Mouse (Mus musculus) kidney, embryonic 16.5 days (tissue): ENCODE measurements around the gene Als2cl. TPM values are rescaled to one million over a fixed set of nuclear protein-coding genes. Genes with fewer than 3 reads are reported as not detected.

Source experiments
- ATAC-seq: fragments of 200-750 bp; cut with Nextera tagmentation; 2 replicates; pipeline ENCODE4 v1.8.0; 2017; ENCODE audit warnings: moderate TSS enrichment; ENCODE audit not compliant: low FRiP score, low TSS enrichment
- H3K27ac ChIP-seq: fragments of 300-500 bp; sonication (generic); 2 replicates; pipeline ENCODE4 v1.5.1; 2014; ENCODE audit warnings: low read length
- H3K27me3 ChIP-seq: fragments of 300-500 bp; sonication (generic); 2 replicates; pipeline ENCODE4 v1.6.1; 2014; ENCODE audit warnings: low read length, control low read depth, mixed read lengths; ENCODE audit not compliant: insufficient read depth
- H3K36me3 ChIP-seq: fragments of 300-500 bp; sonication (generic); 2 replicates; pipeline ENCODE4 v1.6.1; 2014; ENCODE audit warnings: low read length, control low read depth, mixed read lengths; ENCODE audit not compliant: insufficient read depth
- H3K4me1 ChIP-seq: fragments of 300-500 bp; sonication (generic); 2 replicates; pipeline ENCODE4 v1.6.1; 2014; ENCODE audit warnings: low read length, control low read depth, mixed read lengths; ENCODE audit not compliant: insufficient read depth
- H3K4me2 ChIP-seq: fragments of 300-500 bp; sonication (generic); replicated peaks from 2 replicates; pipeline ENCODE4 v1.6.1; 2014; ENCODE audit warnings: low read depth, low read length
- H3K4me3 ChIP-seq: fragments of 300-500 bp; sonication (generic); 2 replicates; pipeline ENCODE4 v1.5.1; 2014; ENCODE audit warnings: mild to moderate bottlenecking, low read length
- H3K9ac ChIP-seq: fragments of 300-500 bp; sonication (generic); replicated peaks from 2 replicates; pipeline ENCODE4 v1.6.1; 2014; ENCODE audit warnings: low read length
- H3K9me3 ChIP-seq: fragments of 300-500 bp; sonication (generic); 2 replicates; pipeline ENCODE4 v1.6.1; 2016; ENCODE audit warnings: low read length, control low read depth
- WGBS: fragments of 180-500 bp; shearing (Covaris S2); extraction: QIAGEN DNeasy Blood & Tissue Kit; methylation state at CpG from one replicate; pipeline ENCODE4 v1.1.7; 2014; 5-methylcytosine and 5-hydroxymethylcytosine counted together
- polyA plus RNA-seq: library from polyadenylated mRNA; unstranded; fragments of >200 nt; fragmentation: Nextera tagmentation; extraction: Ambion mirVana; gene quantifications from 2 replicates; pipeline ENCODE4 v1.2.1, GENCODE M21; 2015

Als2cl gene
- polyA plus RNA-seq, 1 experiment from 2014 or later: 6.1 TPM

- ATAC-seq: no peak
- H3K4me2 ChIP-seq: no peak overlapping the region
- H3K27me3 ChIP-seq: peaks cover 12% of the 10 kb centered on the region
- H3K36me3 ChIP-seq: no peaks in the 10 kb centered on the region
- no peaks in the 10 kb centered on the region for H3K9me3 ChIP-seq
- H3K4me3 ChIP-seq: no peak overlapping the region
- H3K4me1 ChIP-seq: peaks cover 12% of the 10 kb centered on the region
- WGBS: 45% methylated on average over 4 of the region's 4 CpGs
- no peak overlapping the region for H3K27ac ChIP-seq
- H3K9ac ChIP-seq: no peak overlapping the region
Observed at GRCm38 (mm10) chr9:110856920-110857319, 22.8 kb upstream of the Als2cl start.

- H3K36me3 ChIP-seq: no peaks in the 10 kb centered on the region
- H3K9me3 ChIP-seq: no peaks in the 10 kb centered on the region
- H3K4me1 ChIP-seq: peaks cover 12% of the 10 kb centered on the region
- H3K27ac ChIP-seq: no peak within 1 kb of the TSS
- H3K4me3 ChIP-seq: peak within 1 kb of the TSS; percentile 34
- H3K4me2 ChIP-seq: peak within 1 kb of the TSS; percentile 55
- 11% methylated on average over 45 of the region's 50 CpGs for WGBS
- ATAC-seq: 0 out of 2 replicates have a peak, but pooled peaks have one; percentile 39
- peaks cover 12% of the 10 kb centered on the region for H3K27me3 ChIP-seq
- H3K9ac ChIP-seq: peak within 1 kb of the TSS; percentile 44
Observed at GRCm38 (mm10) chr9:110857781-110858472, 21.7 kb upstream of the Als2cl start, which contains the start of gene Prss50. Gene Prss50 (plus strand): TSS chr9:110857967.

- Histone ChIP-seq H3K27ac (no peak overlapping the region), H3K4me2 (no peak overlapping the region), H3K4me1 (peaks cover 12% of the 10 kb centered on the region), H3K4me3 (no peak overlapping the region), H3K9ac (no peak overlapping the region), H3K27me3 (peaks cover 12% of the 10 kb centered on the region), H3K9me3 (no peaks in the 10 kb centered on the region), H3K36me3 (no peaks in the 10 kb centered on the region)
- WGBS: 36% methylated on average over 5 of the region's 5 CpGs
- no peak for ATAC-seq
Observed at GRCm38 (mm10) chr9:110858523-110858922, 21.1 kb upstream of the Als2cl start.

DNA sequence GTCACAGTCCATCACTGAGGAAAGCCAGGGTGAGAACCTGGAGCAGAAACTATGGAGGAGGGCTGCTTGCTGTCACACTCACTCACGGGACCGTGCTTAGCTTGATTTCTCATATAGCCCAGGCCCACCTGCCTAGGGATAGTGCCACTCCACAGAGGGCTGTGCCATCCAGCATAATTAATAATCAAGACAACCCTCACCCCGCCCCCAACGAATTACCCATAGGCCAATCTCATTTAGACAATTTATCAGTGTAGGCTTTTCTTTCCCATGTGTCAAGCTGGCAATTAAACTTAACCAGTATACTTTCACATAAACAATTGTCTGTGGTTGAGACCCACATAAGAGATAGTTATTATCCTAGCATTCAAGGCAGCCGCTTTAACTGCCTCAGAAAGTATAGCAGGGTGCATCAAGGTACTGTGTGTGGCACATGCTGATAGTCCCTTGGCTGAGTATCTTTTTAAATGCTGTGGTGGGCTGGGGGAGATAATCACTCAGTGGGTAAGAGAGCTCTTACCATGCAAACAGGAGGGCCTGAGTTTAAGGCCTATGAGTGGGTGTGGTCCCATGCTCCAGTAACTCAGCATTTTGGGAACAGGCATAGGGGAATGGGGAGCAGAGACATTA lies 20.6 kb upstream of the Als2cl start:
- peaks cover 12% of the 10 kb centered on the region for H3K27me3 ChIP-seq
- no peak overlapping the region for H3K4me3 ChIP-seq
- H3K4me1 ChIP-seq: peaks cover 12% of the 10 kb centered on the region
- no peaks in the 10 kb centered on the region for H3K9me3 ChIP-seq
- no peak for ATAC-seq
- no peaks in the 10 kb centered on the region for H3K36me3 ChIP-seq
- no peak overlapping the region for H3K4me2 ChIP-seq
- 78% methylated on average over 5 of the region's 5 CpGs for WGBS
- H3K27ac ChIP-seq: no peak overlapping the region
- no peak overlapping the region for H3K9ac ChIP-seq

GRCm38 (mm10) chr9:110871030-110871429 lies 8.6 kb upstream of the Als2cl start:
- no peak overlapping the region for H3K4me2 ChIP-seq
- H3K9ac ChIP-seq: no peak overlapping the region
- H3K27ac ChIP-seq: no peak overlapping the region
- no peaks in the 10 kb centered on the region for H3K36me3 ChIP-seq
- ATAC-seq: no peak
- H3K4me3 ChIP-seq: no peak overlapping the region
- 19% methylated on average over 7 of the region's 7 CpGs for WGBS
- no peaks in the 10 kb centered on the region for H3K9me3 ChIP-seq
- H3K27me3 ChIP-seq: no peaks in the 10 kb centered on the region; the same call in 1 of the 2 replicates
- peaks cover 22% of the 10 kb centered on the region; the same call in 1 of the 2 replicates for H3K4me1 ChIP-seq

- no peaks in the 10 kb centered on the region; the same call in 1 of the 2 replicates for H3K27me3 ChIP-seq
- H3K9ac ChIP-seq: peak overlapping the region; percentile 39; the same call in 1 of the 2 replicates
- H3K4me2 ChIP-seq: peak overlapping the region; percentile 63
- H3K27ac ChIP-seq: no peak overlapping the region
- H3K4me1 ChIP-seq: peaks cover 22% of the 10 kb centered on the region; the same call in 1 of the 2 replicates
- no peaks in the 10 kb centered on the region for H3K36me3 ChIP-seq
- peak overlapping the region; percentile 38 for H3K4me3 ChIP-seq
- 9% methylated on average over 40 of the region's 40 CpGs for WGBS
- peak; percentile 42; the same call in 1 of the 2 replicates for ATAC-seq
- no peaks in the 10 kb centered on the region for H3K9me3 ChIP-seq
Observed at GRCm38 (mm10) chr9:110873681-110874659, 5.7 kb upstream of the Als2cl start.

DNA sequence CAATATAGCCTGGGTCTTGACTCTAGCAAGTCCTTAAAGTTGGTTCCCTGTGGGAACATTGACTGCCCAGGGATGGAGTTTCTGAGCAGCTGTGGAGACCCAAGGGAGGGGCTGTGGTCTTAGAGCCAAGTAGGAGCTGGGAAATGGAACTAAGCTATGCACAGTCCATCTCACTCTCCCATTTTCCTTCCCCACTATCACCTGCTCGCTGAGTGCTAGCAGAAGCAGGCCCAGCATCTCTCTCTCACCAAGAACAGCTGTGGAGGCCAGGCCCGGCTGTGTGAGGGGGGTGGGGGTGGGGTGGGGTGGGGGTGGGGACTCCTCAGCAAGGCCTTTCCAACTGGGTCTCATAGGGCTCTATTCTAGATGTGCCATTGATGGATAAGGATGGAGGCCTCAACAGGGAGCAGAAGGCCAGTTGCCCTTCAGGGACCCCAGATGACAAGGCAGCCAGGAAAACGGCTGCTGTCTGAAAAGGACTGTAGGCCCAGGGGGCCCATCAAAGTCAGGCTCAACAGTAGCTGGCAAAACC lies 4.9 kb upstream of the Als2cl start:
- no peak for ATAC-seq
- Histone ChIP-seq H3K4me2 (no peak overlapping the region), H3K4me3 (no peak overlapping the region), H3K4me1 (peaks cover 27% of the 10 kb centered on the region), H3K9me3 (no peaks in the 10 kb centered on the region), H3K27ac (no peak overlapping the region), H3K27me3 (no peaks in the 10 kb centered on the region; the same call in 1 of the 2 replicates), H3K36me3 (no peaks in the 10 kb centered on the region), H3K9ac (no peak overlapping the region)
- 25% methylated on average over 3 of the region's 3 CpGs for WGBS

DNA sequence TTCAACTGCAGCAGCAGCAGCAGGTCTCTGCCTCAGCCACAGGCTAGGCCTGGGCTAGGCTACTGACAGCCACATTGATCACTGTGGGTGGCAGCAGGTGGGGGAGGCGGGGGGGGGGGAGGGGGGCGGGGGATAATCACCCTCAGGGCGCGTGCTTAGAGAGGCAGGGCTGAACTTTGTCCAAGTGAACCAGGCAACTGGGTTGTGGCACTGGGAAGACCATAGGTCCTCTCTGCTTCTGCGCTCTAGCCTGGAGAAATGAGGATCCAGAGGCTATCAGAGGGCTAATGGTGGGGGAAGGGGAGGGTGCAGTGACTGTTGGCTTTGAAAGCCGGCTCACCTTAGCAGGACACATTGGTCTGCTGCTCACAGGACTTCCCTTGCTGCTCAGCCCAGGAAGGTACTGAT lies 4.4 kb upstream of the Als2cl start:
- Histone ChIP-seq H3K36me3 (no peaks in the 10 kb centered on the region), H3K27ac (no peak overlapping the region), H3K9ac (no peak overlapping the region), H3K27me3 (no peaks in the 10 kb centered on the region; the same call in 1 of the 2 replicates), H3K4me2 (no peak overlapping the region), H3K4me1 (peaks cover 28% of the 10 kb centered on the region), H3K4me3 (no peak overlapping the region), H3K9me3 (no peaks in the 10 kb centered on the region)
- no peak for ATAC-seq
- 36% methylated on average over 4 of the region's 6 CpGs for WGBS

GRCm38 (mm10) chr9:110877353-110877752 lies 2.3 kb upstream of the Als2cl start:
- H3K36me3 ChIP-seq: no peaks in the 10 kb centered on the region
- ATAC-seq: no peak
- H3K9me3 ChIP-seq: no peaks in the 10 kb centered on the region
- WGBS: 86% methylated on average over 1 of the region's 1 CpGs
- peaks cover 3% of the 10 kb centered on the region for H3K27me3 ChIP-seq
- no peak overlapping the region for H3K27ac ChIP-seq
- no peak overlapping the region for H3K4me3 ChIP-seq
- no peak overlapping the region for H3K4me2 ChIP-seq
- H3K9ac ChIP-seq: no peak overlapping the region
- peaks cover 28% of the 10 kb centered on the region for H3K4me1 ChIP-seq
